Mouse (Mus musculus) right cerebral cortex, adult 18-20 months (tissue): ENCODE results near the gene Ankrd9.

Source experiments
- DNase-seq: peaks from one replicate; pipeline ENCODE4 v3.0.0; 2022; ENCODE audit warnings: mixed read lengths

Gene Ankrd9

GRCm38 (mm10) chr12:110954351-110954991, 24.4 kb downstream of the Ankrd9 start:
- no peak for DNase-seq

- no peak for DNase-seq
Observed at GRCm38 (mm10) chr12:110953900-110954299, 24.9 kb downstream of the Ankrd9 start.

DNA sequence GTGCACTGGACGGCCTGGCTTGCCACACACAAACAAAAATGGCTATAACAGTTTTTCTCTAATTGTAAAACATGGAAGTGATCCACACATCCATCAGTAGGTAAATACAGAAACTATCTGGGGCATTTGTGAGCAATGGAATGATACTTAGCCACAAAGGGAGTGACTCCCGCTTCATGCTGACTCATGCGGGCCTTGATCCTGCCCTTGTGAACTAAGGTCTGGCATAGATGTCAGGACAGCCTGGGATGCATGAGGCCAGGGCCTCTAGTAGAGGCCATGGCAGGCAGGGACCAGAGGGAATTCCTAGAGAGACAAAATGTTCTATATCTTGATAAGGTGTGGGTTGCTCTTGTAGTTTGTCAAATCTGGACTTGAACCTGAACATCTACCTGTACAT, 25.4 kb downstream of the Ankrd9 start:
- DNase-seq = no peak

GRCm38 (mm10) chr12:110952628-110953385, 26.0 kb downstream of the Ankrd9 start:
- DNase-seq = no peak

- DNase-seq = no peak
Observed at GRCm38 (mm10) chr12:110951236-110951635, 27.6 kb downstream of the Ankrd9 start.

DNA sequence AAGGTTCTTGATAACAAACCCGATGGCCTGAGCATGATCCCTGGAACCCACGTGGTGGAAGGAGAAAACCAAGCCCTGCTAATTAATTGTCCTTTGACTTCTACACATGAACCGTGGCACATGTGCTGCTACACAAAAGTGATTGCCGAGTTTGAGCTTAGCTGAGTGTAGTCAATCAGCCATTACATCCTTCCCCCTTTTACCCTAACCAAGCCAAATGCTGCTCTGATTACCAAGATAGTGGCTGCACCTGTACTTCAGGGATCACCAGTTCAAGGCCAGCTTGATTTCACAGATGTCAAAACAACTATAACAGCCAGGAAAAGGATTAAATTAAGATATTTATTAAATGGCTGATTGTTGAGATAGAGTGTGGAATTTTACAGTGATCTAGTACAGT, 28.7 kb downstream of the Ankrd9 start:
- DNase-seq = no peak

- DNase-seq = no peak
Observed at GRCm38 (mm10) chr12:110949410-110949809, 29.4 kb downstream of the Ankrd9 start.

- DNase-seq = no peak
Observed at GRCm38 (mm10) chr12:110948910-110949201, 30.0 kb downstream of the Ankrd9 start.

DNA sequence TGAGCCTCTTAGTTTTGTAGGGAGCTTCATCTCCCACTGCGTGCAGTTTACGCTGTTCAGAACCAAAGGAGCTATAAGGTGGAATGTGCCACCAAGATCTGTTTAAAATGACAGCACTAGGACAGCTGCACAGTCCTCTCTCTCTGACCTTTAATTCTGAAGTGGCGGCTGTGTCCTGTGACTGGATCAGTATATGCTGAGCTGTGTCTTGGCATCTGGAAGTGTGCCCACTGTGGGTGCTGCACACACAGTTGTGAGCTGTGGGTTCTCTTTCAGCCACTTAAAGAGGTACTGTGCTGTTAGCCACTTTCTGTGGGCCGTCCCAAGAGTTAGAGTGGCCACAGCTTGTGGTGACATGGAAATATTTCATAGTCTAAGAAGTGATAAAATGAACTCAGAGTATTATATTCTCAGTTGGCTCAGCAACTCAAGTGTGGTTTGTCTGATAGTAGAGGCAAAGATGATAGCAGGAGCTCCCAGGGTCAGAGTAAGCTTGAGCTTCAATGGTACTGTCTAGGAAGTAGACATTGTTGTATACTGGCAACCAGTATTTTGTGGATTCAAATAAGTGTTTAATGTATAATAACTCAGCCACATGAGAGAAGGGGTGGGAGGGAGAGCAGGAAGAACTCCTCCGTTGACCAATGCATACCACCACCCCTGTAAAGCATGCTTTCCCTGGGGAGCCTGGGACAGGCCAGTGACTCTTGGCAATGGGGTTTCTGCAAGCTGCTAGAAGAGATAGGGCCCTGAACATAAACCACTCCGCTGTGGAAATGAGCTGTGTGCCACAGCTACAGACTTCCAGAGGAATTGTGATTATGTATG, 30.5 kb downstream of the Ankrd9 start:
- no peak for DNase-seq

DNA sequence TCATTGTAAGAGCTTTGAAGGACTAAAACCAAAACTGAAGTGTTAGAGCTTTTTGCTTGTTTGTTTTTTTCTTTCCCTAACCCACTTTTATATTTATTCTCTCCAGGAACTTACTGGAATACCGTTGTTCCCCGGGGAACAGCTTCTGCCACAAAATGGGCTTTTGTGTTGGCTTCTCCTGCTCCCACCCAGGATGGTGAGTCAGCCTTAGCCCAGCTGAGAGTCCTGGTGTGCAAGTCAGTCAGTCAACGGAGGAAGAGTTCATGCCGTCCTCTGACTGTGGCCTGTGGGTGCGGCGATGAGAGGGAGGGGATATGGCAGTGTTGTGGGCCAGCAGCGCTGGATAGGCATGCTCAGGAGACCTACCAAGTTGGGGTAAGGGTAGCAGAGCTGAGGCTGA, 32.6 kb downstream of the Ankrd9 start:
- no peak for DNase-seq

GRCm38 (mm10) chr12:110940869-110941268, 38.0 kb downstream of the Ankrd9 start:
- no peak for DNase-seq

DNA sequence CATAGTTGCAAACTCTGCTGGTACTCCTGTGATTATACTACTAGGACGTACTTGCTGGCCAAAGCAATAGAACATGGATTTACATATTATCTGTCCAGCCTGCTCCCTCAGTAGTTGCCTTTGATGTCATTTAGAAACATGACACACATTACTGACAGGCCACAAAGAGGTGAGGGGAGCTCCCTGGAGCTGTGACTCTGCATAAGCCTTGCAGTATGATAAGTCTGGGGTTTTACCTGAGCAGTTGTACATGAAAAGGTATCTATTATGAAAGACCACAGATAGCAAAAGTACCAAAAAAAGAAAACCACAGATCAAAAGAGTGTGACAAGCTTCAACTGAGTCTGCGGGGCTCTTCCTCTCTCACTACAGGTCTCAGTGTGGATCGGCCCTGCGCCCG, 39.5 kb downstream of the Ankrd9 start:
- DNase-seq = no peak

GRCm38 (mm10) chr12:110937496-110937895, 41.3 kb downstream of the Ankrd9 start:
- no peak for DNase-seq

GRCm38 (mm10) chr12:110935983-110936620, 42.7 kb downstream of the Ankrd9 start:
- DNase-seq = peak; percentile 90

GRCm38 (mm10) chr12:110932820-110933219, 46.0 kb downstream of the Ankrd9 start:
- peak; percentile 67 for DNase-seq
